Mouse (Mus musculus) thymus, adult 2 months (tissue): ENCODE data around the gene Gm8653. TPM values are rescaled to one million over a fixed set of nuclear protein-coding genes. Genes with fewer than 3 reads are reported as not detected.
"Not testable (repeated sequence)": the region's sequence is repeated elsewhere in the genome, so short reads cannot be mapped to it uniquely, and the experiment has no call there.

Experiments
- DNase-seq: peaks from one replicate; pipeline ENCODE4 v3.0.0; 2021
- H3K27ac ChIP-seq: fragments of 200-500 bp; 2 replicates; pipeline ENCODE4 v1.5.1; 2012; ENCODE audit warnings: low read length, control low read depth; ENCODE audit not compliant: control insufficient read depth, insufficient read depth
- H3K27me3 ChIP-seq: fragments of 200-500 bp; 2 replicates; pipeline ENCODE4 v1.6.1; 2012; ENCODE audit warnings: mild to moderate bottlenecking, low read length, moderate library complexity, mixed read lengths; ENCODE audit not compliant: control insufficient read depth, insufficient read depth
- H3K36me3 ChIP-seq: fragments of 200-500 bp; 2 replicates; pipeline ENCODE4 v1.6.1; 2012; ENCODE audit warnings: mild to moderate bottlenecking, low read length, moderate library complexity; ENCODE audit not compliant: control insufficient read depth, insufficient read depth
- H3K4me1 ChIP-seq: fragments of 200-500 bp; replicated peaks from 2 replicates; pipeline ENCODE4 v1.6.1; 2012; ENCODE audit warnings: low read length; ENCODE audit not compliant: control insufficient read depth, insufficient read depth
- H3K4me3 ChIP-seq: fragments of 200-500 bp; 2 replicates; pipeline ENCODE4 v1.5.1; 2012; ENCODE audit warnings: mild to moderate bottlenecking, low read length, control low read depth, moderate library complexity; ENCODE audit not compliant: control insufficient read depth, insufficient read depth
- WGBS: fragments of 180-500 bp; shearing (Covaris S2); methylation state at CpG from one replicate; pipeline ENCODE4 v1.1.7; 2018; 5-methylcytosine and 5-hydroxymethylcytosine counted together
- polyA plus RNA-seq: library from polyadenylated mRNA; depleted of rRNA; stranded (reverse); fragments of >200 nt; gene quantifications from 2 replicates; pipeline ENCODE4 v1.2.3, GENCODE M21; 2012; rRNA removed

The Gm8653 gene
- not detected in 2 replicates for polyA plus RNA-seq

DNA sequence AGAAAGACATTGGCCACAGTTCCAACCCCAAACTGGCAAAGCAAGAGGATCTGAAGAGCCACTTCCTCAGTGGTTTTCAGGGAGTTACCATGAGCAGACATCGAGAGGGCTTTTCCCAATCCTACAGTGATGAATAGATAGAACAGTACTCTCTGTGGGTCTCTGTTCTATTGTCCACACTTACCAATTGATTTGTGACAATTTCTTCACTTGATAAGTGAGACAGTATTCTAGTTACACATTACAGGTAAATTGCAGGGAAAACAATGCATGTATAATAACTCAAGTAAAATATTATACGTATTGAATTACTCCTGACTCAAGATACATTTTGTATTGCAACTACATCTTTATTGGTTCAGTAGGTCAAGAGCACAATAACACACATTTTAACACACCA, at the start of gene Gm8653:
Gene Gm8653 (minus strand): TSS at position 101 of the 400 bp plus-strand sequence.
- H3K36me3 ChIP-seq, H3K27ac ChIP-seq, H3K27me3 ChIP-seq, H3K4me1 ChIP-seq, DNase-seq, H3K4me3 ChIP-seq: not testable (repeated sequence)
- WGBS, result no CpG with 5 or more reads among the region's 2 CpGs

DNA sequence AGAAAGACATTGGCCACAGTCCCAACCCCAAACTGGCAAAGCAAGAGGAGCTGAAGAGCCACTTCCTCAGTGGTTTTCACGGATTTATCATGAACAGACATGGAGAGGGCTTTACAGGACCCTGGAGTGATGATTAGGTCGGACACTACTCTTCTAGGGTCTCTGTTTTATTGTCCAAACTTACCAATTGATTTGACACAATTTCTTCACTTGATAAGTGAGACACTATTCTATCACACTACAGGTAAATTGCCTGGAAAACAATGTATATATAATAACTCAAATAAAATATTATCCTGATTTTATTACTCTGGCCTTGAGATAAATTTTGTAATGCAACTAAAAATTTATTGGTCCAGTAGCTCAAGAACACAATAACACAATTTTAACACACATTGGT, 28.3 kb upstream of the Gm8653 start, which contains the start of gene Gm8453:
Gene Gm8453 (minus strand): TSS at position 101 of the 400 bp plus-strand sequence.
- not testable (repeated sequence) for DNase-seq, H3K4me3 ChIP-seq, H3K27me3 ChIP-seq, H3K4me1 ChIP-seq, H3K36me3 ChIP-seq, H3K27ac ChIP-seq
- WGBS, result 16% methylated on average over 2 of the region's 2 CpGs

DNA sequence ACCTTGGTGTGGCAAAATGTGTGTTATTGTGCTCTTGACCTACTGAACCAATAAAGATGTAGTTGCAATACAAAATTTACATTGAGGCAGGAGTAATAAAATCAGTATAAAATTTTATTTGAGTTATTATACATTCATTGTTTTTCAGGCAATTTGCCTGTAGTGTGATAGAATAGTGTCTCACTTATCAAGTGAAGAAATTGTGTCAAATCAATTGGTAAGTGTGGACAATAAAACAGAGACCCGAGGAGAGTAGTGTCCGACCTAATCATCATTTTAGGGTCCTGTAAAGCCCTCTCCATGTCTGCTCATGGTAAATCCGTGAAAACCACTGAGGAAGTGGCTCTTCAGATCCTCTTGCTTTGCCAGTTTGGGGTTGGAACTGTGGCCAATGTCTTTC, 12.0 kb downstream of the Gm8653 start, which contains the start of gene Vmn1r143:
Gene Vmn1r143 (plus strand): TSS at position 301 of the 400 bp plus-strand sequence.
- not testable (repeated sequence) for H3K27ac ChIP-seq, H3K27me3 ChIP-seq, H3K4me3 ChIP-seq, DNase-seq, H3K36me3 ChIP-seq, H3K4me1 ChIP-seq
- WGBS, result no CpG with 5 or more reads among the region's 3 CpGs

DNA sequence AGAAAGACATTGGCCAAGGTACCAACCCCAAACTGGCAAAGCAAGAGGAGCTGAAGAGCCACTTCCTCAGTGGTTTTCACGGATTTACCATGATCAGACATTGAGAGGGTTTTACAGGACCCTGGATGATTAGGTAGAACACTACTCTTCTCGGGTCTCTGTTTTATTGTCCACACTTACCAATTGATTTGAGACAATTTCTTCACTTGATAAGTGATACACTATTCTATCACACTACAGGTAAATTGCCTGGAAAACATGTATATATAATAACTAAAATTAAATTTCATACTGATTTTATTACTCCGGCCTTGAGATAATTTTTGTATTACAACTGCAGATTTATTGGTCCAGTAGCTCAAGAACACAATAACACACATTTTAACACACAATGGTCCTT, 37.1 kb downstream of the Gm8653 start, which contains the start of gene Vmn1r142:
Gene Vmn1r142 (minus strand): TSS at position 101 of the 400 bp plus-strand sequence.
- not testable (repeated sequence) for H3K27me3 ChIP-seq, H3K4me1 ChIP-seq, DNase-seq, H3K4me3 ChIP-seq, H3K27ac ChIP-seq, H3K36me3 ChIP-seq
- no CpG with 5 or more reads among the region's 3 CpGs for WGBS

Other genes with a start within 250 kb of the Gm8653 start
- gene Vmn1r137, start 206.7 kb downstream of the Gm8653 start, polyA plus RNA-seq, result not detected in 2 replicates
- gene Vmn1r138, start 172.4 kb downstream of the Gm8653 start, polyA plus RNA-seq, result not detected in 2 replicates
- not detected in 2 replicates for gene Gm6176, start 145.0 kb downstream of the Gm8653 start, polyA plus RNA-seq
- not detected in 2 replicates for gene Vmn1r139, start 132.2 kb downstream of the Gm8653 start, polyA plus RNA-seq
- gene Gm16451, start 83.0 kb downstream of the Gm8653 start, polyA plus RNA-seq, result not detected in 2 replicates
- gene Gm10666, start 66.5 kb downstream of the Gm8653 start, polyA plus RNA-seq, result not detected in 2 replicates
- gene Vmn1r142, start 37.2 kb downstream of the Gm8653 start, polyA plus RNA-seq, result not detected in 2 replicates
- gene Vmn1r143, start 11.9 kb downstream of the Gm8653 start, polyA plus RNA-seq, result not detected in 2 replicates
- not detected in 2 replicates for gene Gm8453, start 28.2 kb upstream of the Gm8653 start, polyA plus RNA-seq
- not detected in 2 replicates for gene Gm4187, start 128.5 kb upstream of the Gm8653 start, polyA plus RNA-seq
- gene Gm8660, start 169.8 kb upstream of the Gm8653 start, polyA plus RNA-seq, result not detected in 2 replicates
- gene Vmn1r148, start 212.3 kb upstream of the Gm8653 start, polyA plus RNA-seq, result not detected in 2 replicates
- gene Vmn1r149, start 237.0 kb upstream of the Gm8653 start, polyA plus RNA-seq, result not detected in 2 replicates